24 mouse cellular contexts compared by ENCODE assay signal in the genomic region with DNA sequence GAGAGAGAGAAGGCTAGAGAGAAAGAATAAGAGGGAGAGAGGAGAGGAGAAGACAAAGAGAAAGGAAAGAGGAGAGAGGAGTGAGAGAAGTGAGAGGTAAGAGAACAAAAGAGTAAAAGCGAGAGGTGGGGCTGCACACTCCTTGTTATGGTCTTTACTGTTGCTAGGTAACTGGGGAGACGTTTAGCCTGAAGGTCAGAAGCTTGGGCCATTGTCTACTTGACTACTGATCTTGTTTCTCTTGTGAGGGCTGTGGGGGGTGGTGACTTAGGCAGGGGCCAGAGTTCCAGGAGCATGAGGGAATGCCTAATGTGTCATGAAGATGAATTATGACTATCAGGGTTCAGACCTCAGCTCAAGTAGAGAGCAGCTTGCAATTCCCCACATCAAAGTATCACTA.
"Had no signal": no experiment of that assay in that cellular context is flagged by ENCODE, and none has a peak within 500 bp of the region (broad histone marks: within the 10 kb centered on the region; RNA-seq: fewer than 3 reads in every experiment).

No protein-coding gene starts in this region.

- H3K9me3 ChIP-seq: kidney, embryonic 15.5 days; limb, embryonic 12.5 days; limb, embryonic 15.5 days; midbrain, embryonic 10.5 days; midbrain, embryonic 13.5 days; neural tube, embryonic 13.5 days; stomach, embryonic 15.5 days had no signal

- H3K4me3 ChIP-seq: kidney, embryonic 15.5 days; limb, embryonic 12.5 days; limb, embryonic 15.5 days; midbrain, embryonic 10.5 days; midbrain, embryonic 13.5 days; myocyte; neural tube, embryonic 13.5 days; stomach, embryonic 15.5 days had no signal

- H3K9ac ChIP-seq: kidney, embryonic 15.5 days; limb, embryonic 12.5 days; limb, embryonic 15.5 days; liver, embryonic 14.5 days; liver, postnatal 0 days; lung, embryonic 14.5 days; midbrain, embryonic 13.5 days; neural tube, embryonic 13.5 days; stomach, embryonic 15.5 days had no signal

- H3K36me3 ChIP-seq: kidney, embryonic 15.5 days; limb, embryonic 12.5 days; limb, embryonic 15.5 days; midbrain, embryonic 10.5 days; midbrain, embryonic 13.5 days; neural tube, embryonic 13.5 days; stomach, embryonic 15.5 days had no signal

- ATAC-seq: liver, postnatal 0 days; lung, postnatal 0 days; midbrain, embryonic 13.5 days; midbrain, embryonic 16.5 days had no signal

- DNase-seq: kidney, postnatal 10 days; kidney, postnatal 36 days; left cerebral cortex, postnatal 4 days; liver, postnatal 0 days; lung, embryonic 14.5 days; retina, postnatal 1 day; right cerebral cortex, postnatal 25 days; spleen, adult 18-20 months; thymus, adult 2 months; thymus, postnatal 14 days; thymus, postnatal 4 days had no signal

- H3K4me2 ChIP-seq: kidney, embryonic 15.5 days; limb, embryonic 12.5 days; limb, embryonic 15.5 days; liver, embryonic 11.5 days; lung, embryonic 14.5 days; midbrain, embryonic 13.5 days; neural tube, embryonic 13.5 days; stomach, embryonic 15.5 days had no signal

- H3K4me1 ChIP-seq: kidney, embryonic 15.5 days; limb, embryonic 12.5 days; limb, embryonic 15.5 days; midbrain, embryonic 10.5 days; midbrain, embryonic 13.5 days; neural tube, embryonic 13.5 days; stomach, embryonic 15.5 days had no signal

- H3K27ac ChIP-seq: kidney, embryonic 15.5 days; limb, embryonic 12.5 days; limb, embryonic 15.5 days; liver, embryonic 14.5 days; macrophage; midbrain, embryonic 10.5 days; midbrain, embryonic 13.5 days; neural tube, embryonic 13.5 days; stomach, embryonic 15.5 days had no signal

- H3K27me3 ChIP-seq: kidney, embryonic 15.5 days; limb, embryonic 12.5 days; limb, embryonic 15.5 days; midbrain, embryonic 13.5 days; neural tube, embryonic 13.5 days; stomach, embryonic 15.5 days had no signal
